Mouse (Mus musculus) forelimb bud, embryonic 11.5 days (tissue): Measurements from ENCODE around the gene Rassf5.
A peak's percentile ranks its signal among the peaks of the same experiment; 100 is the strongest.

Experiments
- DNase-seq: peaks from one replicate; pipeline ENCODE4 v3.0.0-alpha.2; 2012; ENCODE audit warnings: low read depth, low spot score

Rassf5 gene

GRCm38 (mm10) chr1:131245089-131245856 lies at the start of gene Rassf5:
Rassf5 (minus strand) TSS chr1:131245258.
- DNase-seq = no peak

- no peak for DNase-seq
Measured at GRCm38 (mm10) chr1:131293922-131294250, 48.8 kb upstream of the Rassf5 start.

DNA sequence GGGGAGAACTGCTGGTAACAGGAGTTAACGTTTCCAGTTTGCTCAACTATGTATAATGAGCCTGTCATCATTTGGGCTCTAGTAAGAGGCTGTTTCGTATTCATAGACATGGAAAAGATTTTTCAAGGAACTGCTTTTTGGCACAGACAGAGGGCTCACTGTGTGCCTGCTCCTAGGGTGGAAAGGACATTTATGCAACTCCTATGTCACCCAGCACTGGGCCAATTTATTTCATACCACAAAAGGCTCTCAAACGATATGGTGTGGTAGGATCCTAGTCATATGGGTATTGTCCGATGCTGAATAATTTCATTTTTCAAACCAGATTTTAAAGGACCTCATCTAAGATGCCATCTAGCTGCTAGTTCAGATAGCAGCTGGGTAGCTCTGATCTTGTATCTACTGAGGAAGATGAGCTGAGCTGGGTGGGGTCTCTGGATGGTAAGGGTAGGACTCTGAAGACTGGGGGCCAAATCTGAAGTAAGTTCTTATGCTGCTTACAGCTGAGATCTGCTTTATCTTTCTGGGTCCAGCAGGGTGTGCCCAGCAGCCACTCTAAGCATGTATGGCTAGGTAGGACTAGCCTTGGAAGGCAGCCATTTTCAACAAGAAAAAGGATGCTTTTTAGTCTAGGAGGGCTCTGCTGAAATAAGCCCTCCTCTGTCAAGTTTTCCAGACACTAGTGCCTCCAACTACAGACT lies 48.3 kb upstream of the Rassf5 start:
- DNase-seq = no peak

- DNase-seq = peak; percentile 61
Measured at GRCm38 (mm10) chr1:131290648-131291047, 45.6 kb upstream of the Rassf5 start.

DNA sequence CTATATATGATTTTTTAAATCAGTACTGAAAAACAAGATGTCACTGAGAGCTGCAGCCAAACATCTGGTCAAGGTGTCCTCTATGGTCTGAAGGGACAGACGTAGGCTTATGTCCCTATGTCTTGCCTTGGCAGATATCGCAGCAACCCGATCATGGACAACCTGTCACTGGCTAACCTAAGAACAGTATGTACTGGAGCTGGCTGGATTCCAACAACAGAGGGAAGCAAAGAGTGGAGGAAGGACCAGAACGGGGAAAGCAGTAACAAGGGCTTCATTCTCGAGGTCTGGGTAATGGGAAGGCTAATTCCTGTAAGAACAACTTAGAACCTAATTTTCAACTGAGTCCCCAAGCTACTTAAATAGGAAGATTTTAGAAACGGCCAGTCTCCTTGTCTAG lies 43.9 kb upstream of the Rassf5 start:
- no peak for DNase-seq

GRCm38 (mm10) chr1:131287267-131287666 lies 42.2 kb upstream of the Rassf5 start:
- no peak for DNase-seq

GRCm38 (mm10) chr1:131286803-131287202 lies 41.7 kb upstream of the Rassf5 start:
- DNase-seq = no peak

- DNase-seq = no peak
Measured at GRCm38 (mm10) chr1:131284616-131285015, 39.6 kb upstream of the Rassf5 start.

- no peak for DNase-seq
Measured at GRCm38 (mm10) chr1:131284167-131284566, 39.1 kb upstream of the Rassf5 start.

GRCm38 (mm10) chr1:131281731-131282130 lies 36.7 kb upstream of the Rassf5 start:
- DNase-seq = no peak

DNA sequence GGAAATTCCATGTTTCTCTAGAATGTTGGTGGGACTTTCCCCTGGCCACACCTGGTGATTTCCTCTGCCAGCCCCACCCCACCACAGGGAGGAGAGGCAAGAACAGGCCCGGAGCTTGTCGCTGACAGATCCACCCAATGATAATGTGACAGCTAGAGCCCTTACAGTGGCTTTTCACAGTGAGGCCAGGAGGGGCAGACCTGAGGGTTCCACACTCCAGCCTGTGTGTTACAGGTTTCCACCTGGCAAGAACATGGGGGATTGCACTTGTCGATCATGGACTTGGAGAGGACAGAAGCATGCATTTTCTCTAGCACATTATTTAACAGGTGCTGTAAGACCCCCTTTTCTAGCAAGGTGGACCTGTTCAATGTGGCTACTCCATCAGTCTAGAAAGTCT lies 35.2 kb upstream of the Rassf5 start:
- DNase-seq = no peak

DNA sequence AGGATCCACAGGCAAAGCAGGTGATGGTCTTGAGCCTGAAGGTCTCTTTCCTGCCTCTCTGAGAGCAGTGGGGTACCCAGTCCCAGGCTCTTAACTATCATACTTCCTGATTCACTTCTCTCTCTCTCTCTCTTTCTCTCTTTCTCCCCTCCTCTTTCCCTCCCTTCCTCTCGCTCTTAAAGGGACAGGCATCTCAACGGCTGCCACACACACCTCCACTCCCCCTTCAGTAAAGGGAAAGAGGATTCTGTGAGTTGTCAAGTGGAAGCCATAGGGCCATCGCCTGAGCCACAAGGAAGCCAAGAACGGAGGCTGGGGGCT lies 34.4 kb upstream of the Rassf5 start, which contains the start of gene Ikbke:
Gene Ikbke (minus strand): TSS at position 151 of the 321 bp plus-strand sequence.
- DNase-seq = no peak

DNA sequence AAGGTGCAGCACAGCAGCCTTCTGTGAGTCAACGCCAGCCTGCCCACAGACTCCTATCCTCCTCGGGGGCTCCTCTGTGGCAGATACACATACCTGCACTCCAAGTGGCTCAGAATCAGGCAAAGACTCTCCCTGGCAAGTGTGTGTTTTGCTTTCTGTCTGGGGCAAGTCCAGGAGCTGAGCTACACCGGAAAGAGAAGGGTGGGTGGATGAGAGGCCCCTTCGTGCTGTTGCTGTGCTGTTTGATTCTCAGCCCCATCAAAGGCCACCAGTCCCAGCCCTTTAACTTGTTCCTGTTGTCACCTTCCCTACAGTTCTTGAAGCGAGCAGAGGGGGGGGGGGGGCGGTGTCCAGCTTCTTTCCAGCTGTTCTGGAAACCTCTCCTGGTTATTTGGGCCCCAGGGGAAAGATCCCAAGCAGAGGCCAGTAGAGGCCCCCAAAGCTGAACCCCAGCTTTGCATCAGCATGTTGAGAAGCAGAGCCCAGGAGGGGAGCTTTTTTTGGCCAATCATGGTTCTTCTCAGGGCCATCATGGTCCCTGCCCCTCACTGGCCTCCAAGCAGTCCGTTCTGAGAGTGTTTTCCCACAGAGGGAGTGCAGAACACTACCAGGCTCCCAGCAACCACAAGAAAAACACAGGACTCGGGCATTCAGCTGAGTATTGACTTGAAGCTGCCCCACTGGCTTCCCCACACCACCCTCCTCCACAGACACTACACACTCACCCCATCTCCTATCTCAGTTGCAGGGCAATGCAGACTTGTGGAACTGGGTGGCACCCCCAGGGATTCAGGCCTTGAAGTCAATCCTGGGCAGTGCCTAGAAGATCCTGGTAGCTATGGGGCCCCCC lies 33.8 kb upstream of the Rassf5 start:
- DNase-seq = no peak

- no peak for DNase-seq
Measured at GRCm38 (mm10) chr1:131276831-131277230, 31.8 kb upstream of the Rassf5 start.

DNA sequence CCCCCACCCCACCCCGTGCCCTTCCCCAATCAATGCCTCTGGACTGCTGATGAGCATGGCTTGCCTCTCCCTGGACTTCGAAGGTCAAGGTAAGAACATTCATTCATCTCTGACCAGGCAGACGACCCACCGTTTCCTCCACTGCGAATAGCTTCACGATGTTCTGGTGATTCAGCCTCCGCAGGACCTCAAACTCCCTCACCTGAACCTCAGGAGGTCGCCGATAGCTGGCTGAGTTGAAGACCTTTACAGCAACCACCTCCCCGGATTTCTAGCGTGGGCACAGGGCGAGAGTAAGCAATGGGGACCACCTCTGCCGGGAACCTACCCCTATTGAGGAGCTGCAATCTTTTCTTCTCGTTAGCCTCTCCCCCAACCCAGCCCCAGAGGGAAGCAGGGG lies 30.5 kb upstream of the Rassf5 start:
- DNase-seq = no peak

- DNase-seq = no peak
Measured at GRCm38 (mm10) chr1:131274725-131275539, 29.9 kb upstream of the Rassf5 start.

- peak; percentile 87 for DNase-seq
Measured at GRCm38 (mm10) chr1:131269797-131270578, 24.9 kb upstream of the Rassf5 start.

- DNase-seq = no peak
Measured at GRCm38 (mm10) chr1:131268776-131269175, 23.7 kb upstream of the Rassf5 start.

- no peak for DNase-seq
Measured at GRCm38 (mm10) chr1:131263905-131264304, 18.8 kb upstream of the Rassf5 start.

GRCm38 (mm10) chr1:131260309-131260656 lies 15.2 kb upstream of the Rassf5 start:
- DNase-seq = peak; percentile 79
